Mouse (Mus musculus) MEL (cell line): Measurements from ENCODE around the gene Iqck. TPM values are rescaled to one million over a fixed set of nuclear protein-coding genes. Genes with fewer than 3 reads are reported as not detected.

Experiments
- DNase-seq: peaks from one replicate; pipeline ENCODE4 v3.0.0; 2011; ENCODE audit warnings: low read depth, low spot score
- H3K27ac ChIP-seq: 2 replicates; pipeline ENCODE4 v1.5.1; 2012; ENCODE audit warnings: low read depth, mild to moderate bottlenecking, control low read depth, low read length, moderate library complexity; ENCODE audit not compliant: control insufficient read depth
- H3K27me3 ChIP-seq, 2 experiments: fragments of 150-350 bp in 1 of 2; sonication (generic) in 1 of 2; 2 replicates each; pipeline ENCODE4 v1.6.1; 2012; ENCODE audit warnings: low read length in 2 of 2, mild to moderate bottlenecking in 2 of 2, improper control_type of control experiment in 1 of 2, moderate library complexity in 1 of 2; ENCODE audit not compliant: insufficient read depth in 2 of 2, control insufficient read depth in 1 of 2
- H3K36me3 ChIP-seq, 2 experiments: 2 replicates each; pipeline ENCODE4 v1.6.1; 2012 to 2014; ENCODE audit warnings: low read length in 2 of 2, improper control_type of control experiment in 1 of 2, inconsistent platforms in 1 of 2, mild to moderate bottlenecking in 1 of 2; ENCODE audit not compliant: insufficient read depth in 2 of 2, control insufficient read depth in 1 of 2
- H3K4me1 ChIP-seq, 2 experiments: fragments of 150-350 bp in 1 of 2; sonication (generic) in 1 of 2; 2 replicates each; pipeline ENCODE4 v1.6.1; 2012; ENCODE audit warnings: low read length in 2 of 2, improper control_type of control experiment in 1 of 2, mild to moderate bottlenecking in 1 of 2; ENCODE audit not compliant: insufficient read depth in 2 of 2, control insufficient read depth in 1 of 2
- H3K4me3 ChIP-seq, 2 experiments: fragments of 150-350 bp in 1 of 2; sonication (generic) in 1 of 2; 2 replicates each; pipeline ENCODE4 v1.5.1; 2012; ENCODE audit warnings: low read depth in 2 of 2, low read length in 2 of 2, mild to moderate bottlenecking in 2 of 2, moderate library complexity in 2 of 2, control low read depth in 1 of 2, improper control_type of control experiment in 1 of 2; ENCODE audit not compliant: control insufficient read depth in 1 of 2, insufficient read depth in 1 of 2
- H3K79me2 ChIP-seq: 2 replicates; pipeline ENCODE4 v1.6.1; 2012; ENCODE audit warnings: mild to moderate bottlenecking, low read length, moderate library complexity; ENCODE audit not compliant: control insufficient read depth, poor library complexity, insufficient read depth
- H3K9ac ChIP-seq: 2 replicates; pipeline ENCODE4 v1.6.1; 2012; ENCODE audit warnings: low read depth, mild to moderate bottlenecking, control low read depth, low read length, moderate library complexity; ENCODE audit not compliant: control insufficient read depth, poor library complexity, severe bottlenecking
- H3K9me3 ChIP-seq: fragments of 150-350 bp; sonication (generic); replicated peaks from 2 replicates; pipeline ENCODE4 v1.6.1; 2012; ENCODE audit warnings: mild to moderate bottlenecking, low read length, improper control_type of control experiment, moderate library complexity; ENCODE audit not compliant: insufficient read depth
- BHLHE40 ChIP-seq: IDR thresholded peaks from 2 replicates; pipeline ENCODE4 v1.6.1; 2012; ENCODE audit warnings: low read depth, mild to moderate bottlenecking, inconsistent platforms, low read length, improper control_type of control experiment, borderline replicate concordance
- CHD1 ChIP-seq: IDR thresholded peaks from 2 replicates; pipeline ENCODE4 v1.6.1; 2012; ENCODE audit warnings: low read depth, mild to moderate bottlenecking, inconsistent platforms, low read length, improper control_type of control experiment
- CTCF ChIP-seq, 3 experiments: IDR thresholded peaks in 2 of 3; conservative IDR thresholded peaks in 1 of 3; 2 replicates each; pipeline ENCODE4 v1.5.1; 2011 to 2012; ENCODE audit warnings: low read length in 3 of 3, low read depth in 2 of 3, mild to moderate bottlenecking in 2 of 3, improper control_type of control experiment in 1 of 3, inconsistent platforms in 1 of 3, mixed read lengths in 1 of 3, moderate library complexity in 1 of 3; ENCODE audit not compliant: control insufficient read depth in 1 of 3, insufficient read depth in 1 of 3, poor library complexity in 1 of 3, severe bottlenecking in 1 of 3
- ELF1 ChIP-seq: IDR thresholded peaks from 2 replicates; pipeline ENCODE4 v1.6.1; 2014; ENCODE audit warnings: low read depth, mild to moderate bottlenecking, inconsistent platforms, low read length, improper control_type of control experiment, moderate library complexity
- EP300 ChIP-seq, 2 experiments: IDR thresholded peaks; 2 replicates each; pipeline ENCODE4 v1.6.1; 2011; ENCODE audit warnings: improper control_type of control experiment in 2 of 2, low read length in 2 of 2, low read depth in 1 of 2, mild to moderate bottlenecking in 1 of 2
- GABPA ChIP-seq: IDR thresholded peaks from 2 replicates; pipeline ENCODE4 v1.6.1; 2012; ENCODE audit warnings: low read depth, mild to moderate bottlenecking, inconsistent platforms, low read length, improper control_type of control experiment, moderate library complexity
- JUND ChIP-seq: IDR thresholded peaks from 2 replicates; pipeline ENCODE4 v1.6.1; 2011; ENCODE audit warnings: low read depth, mild to moderate bottlenecking, improper control_type of control experiment, low read length
- KAT2A ChIP-seq: conservative IDR thresholded peaks from 2 replicates; pipeline ENCODE4 v1.6.1; 2012; ENCODE audit warnings: low read depth, low read length, improper control_type of control experiment, inconsistent platforms
- MAFK ChIP-seq: IDR thresholded peaks from 2 replicates; pipeline ENCODE4 v1.6.1; 2011; ENCODE audit warnings: low read depth, mild to moderate bottlenecking, low read length, improper control_type of control experiment, borderline replicate concordance
- MYB ChIP-seq: IDR thresholded peaks from 2 replicates; pipeline ENCODE4 v1.6.1; 2011; ENCODE audit warnings: mild to moderate bottlenecking, low read depth, low read length, improper control_type of control experiment
- MYC ChIP-seq: IDR thresholded peaks from 2 replicates; pipeline ENCODE4 v1.6.1; 2011; ENCODE audit warnings: low read depth, mild to moderate bottlenecking, low read length, improper control_type of control experiment, moderate library complexity
- NRF1 ChIP-seq: IDR thresholded peaks from 2 replicates; pipeline ENCODE4 v1.6.1; 2014; ENCODE audit warnings: low read depth, mild to moderate bottlenecking, inconsistent platforms, low read length, improper control_type of control experiment, moderate library complexity; ENCODE audit not compliant: poor library complexity, insufficient read depth, severe bottlenecking
- POLR2A ChIP-seq, 2 experiments: IDR thresholded peaks; 2 replicates each; pipeline ENCODE4 v1.6.1; 2011 to 2012; ENCODE audit warnings: low read length in 2 of 2, mild to moderate bottlenecking in 2 of 2, control low read depth in 1 of 2, improper control_type of control experiment in 1 of 2, low read depth in 1 of 2, moderate library complexity in 1 of 2; ENCODE audit not compliant: control insufficient read depth in 1 of 2, insufficient read depth in 1 of 2, poor library complexity in 1 of 2
- POLR2AphosphoS2 ChIP-seq: IDR thresholded peaks from 2 replicates; pipeline ENCODE4 v1.6.1; 2011; ENCODE audit warnings: low read length, improper control_type of control experiment
- POLR2AphosphoS5 ChIP-seq: IDR thresholded peaks from 2 replicates; pipeline ENCODE4 v1.6.1; 2012; ENCODE audit warnings: low read depth, borderline replicate concordance, mild to moderate bottlenecking, inconsistent platforms, low read length, moderate library complexity, mixed read lengths
- RCOR1 ChIP-seq: IDR thresholded peaks from 2 replicates; pipeline ENCODE4 v1.6.1; 2012; ENCODE audit warnings: low read depth, mild to moderate bottlenecking, inconsistent platforms, low read length, improper control_type of control experiment
- SIN3A ChIP-seq: IDR thresholded peaks from 2 replicates; pipeline ENCODE4 v1.6.1; 2012; ENCODE audit warnings: low read length, improper control_type of control experiment, inconsistent platforms
- SMC3 ChIP-seq: IDR thresholded peaks from 2 replicates; pipeline ENCODE4 v1.6.1; 2011; ENCODE audit warnings: low read depth, low read length, improper control_type of control experiment
- TAL1 ChIP-seq: IDR thresholded peaks from 2 replicates; pipeline ENCODE4 v1.6.1; 2012; ENCODE audit warnings: mild to moderate bottlenecking, inconsistent platforms, low read length, moderate library complexity, mixed read lengths
- TBP ChIP-seq: IDR thresholded peaks from 2 replicates; pipeline ENCODE4 v1.8.0; 2011; ENCODE audit warnings: low read depth, low read length, improper control_type of control experiment
- TCF12 ChIP-seq: IDR thresholded peaks from 2 replicates; pipeline ENCODE4 v1.6.1; 2014; ENCODE audit warnings: low read depth, mild to moderate bottlenecking, inconsistent platforms, low read length, improper control_type of control experiment, moderate library complexity
- UBTF ChIP-seq: IDR thresholded peaks from 2 replicates; pipeline ENCODE4 v1.6.1; 2012; ENCODE audit warnings: low read depth, mild to moderate bottlenecking, inconsistent platforms, low read length, improper control_type of control experiment, moderate library complexity, borderline replicate concordance; ENCODE audit not compliant: insufficient read depth
- USF1 ChIP-seq: IDR thresholded peaks from 2 replicates; pipeline ENCODE4 v1.6.1; 2014; ENCODE audit warnings: low read depth, mild to moderate bottlenecking, inconsistent platforms, low read length, improper control_type of control experiment, moderate library complexity
- USF2 ChIP-seq, 2 experiments: IDR thresholded peaks; 2 replicates each; pipeline ENCODE4 v1.6.1; 2011 to 2012; ENCODE audit warnings: improper control_type of control experiment in 2 of 2, low read length in 2 of 2, borderline replicate concordance in 1 of 2, inconsistent platforms in 1 of 2, low read depth in 1 of 2, mild to moderate bottlenecking in 1 of 2; ENCODE audit not compliant: insufficient read depth in 1 of 2
- ZKSCAN1 ChIP-seq: IDR thresholded peaks from 2 replicates; pipeline ENCODE4 v1.6.1; 2012; ENCODE audit warnings: low read depth, mild to moderate bottlenecking, inconsistent platforms, low read length, improper control_type of control experiment, moderate library complexity
- polyA plus RNA-seq, 2 experiments: library from polyadenylated mRNA; stranded (reverse) in 1 of 2; unstranded in 1 of 2; fragments of >175 nt in 1 of 2; fragments of >200 nt in 1 of 2; gene quantifications; 2 replicates each; pipeline versions ENCODE4 v1.2.1 to v1.2.4; 2012; ENCODE audit warnings: low replicate concordance in 2 of 2, low read depth in 1 of 2; ENCODE audit not compliant: insufficient read length in 2 of 2, insufficient read depth in 1 of 2, missing spikeins in 1 of 2
- total RNA-seq: library from RNA; depleted of rRNA; stranded (reverse); fragments of 300-350 nt; gene quantifications from 2 replicates; pipeline ENCODE4 v1.2.3, GENCODE M21; 2012

Gene Iqck
- total and polyA plus RNA-seq, 3 experiments = 0.39 to 0.40 TPM; not detected in 1

DNA sequence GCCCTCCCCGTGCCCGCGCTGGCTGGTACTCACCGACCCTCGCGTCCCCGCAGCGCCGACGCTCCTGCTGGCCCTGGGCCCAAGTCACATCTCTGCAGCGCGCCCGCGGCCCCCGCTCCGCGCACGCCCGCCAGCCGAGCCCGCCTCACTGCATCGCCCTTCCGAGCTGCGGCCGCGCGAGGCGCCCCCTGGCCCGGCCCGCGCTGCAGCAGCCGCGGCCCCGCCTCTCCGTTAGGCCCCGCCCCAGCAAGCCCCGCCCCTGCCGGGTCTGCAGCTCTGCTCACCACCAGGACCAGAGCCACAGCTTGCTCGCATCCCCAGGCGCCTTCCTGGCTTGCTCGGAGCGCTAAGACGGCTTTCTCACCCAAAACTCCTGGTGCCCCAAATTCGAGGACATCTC lies 139.5 kb downstream of the Iqck start, which contains the start of gene Gprc5b:
Gene Gprc5b, minus strand, starts transcription at position 205 of the 400 bp plus-strand sequence.
- Histone ChIP-seq H3K9me3 (no peaks in the 10 kb centered on the region), H3K27ac (no peak within 1 kb of the TSS), H3K79me2 (no peaks in the 10 kb centered on the region), H3K36me3 (no peaks in the 10 kb centered on the region), H3K4me1 (no peaks in the 10 kb centered on the region), H3K9ac (no peak within 1 kb of the TSS), H3K4me3 (no peak within 1 kb of the TSS), H3K27me3 (no peaks in the 10 kb centered on the region)
- no peak for TF ChIP-seq KAT2A
- no peak for TF ChIP-seq TBP
- TF ChIP-seq SMC3 = no peak
- no peak for TF ChIP-seq GABPA
- no peak for TF ChIP-seq MYB
- TF ChIP-seq USF1 = no peak
- TF ChIP-seq ELF1 = no peak
- no peak for TF ChIP-seq POLR2AphosphoS5
- TF ChIP-seq TAL1 = no peak
- no peak for TF ChIP-seq MAFK
- TF ChIP-seq JUND = no peak
- TF ChIP-seq USF2 (IDR thresholded peaks at IDR 0.05; ENCODE audit: borderline replicate concordance in 1 of 2, insufficient read depth in 1 of 2, low read depth in 1 of 2, low read length in 2 of 2) = no peak
- no peak for TF ChIP-seq POLR2A (IDR thresholded peaks at IDR 0.05; ENCODE audit: control insufficient read depth in 1 of 2, insufficient read depth in 1 of 2, low read depth in 1 of 2, low read length in 2 of 2, poor library complexity in 1 of 2)
- TF ChIP-seq POLR2AphosphoS2 = no peak
- TF ChIP-seq EP300 (IDR thresholded peaks at IDR 0.05; ENCODE audit: low read depth in 1 of 2, low read length in 2 of 2) = no peak
- TF ChIP-seq MYC = no peak
- TF ChIP-seq TCF12 = no peak
- TF ChIP-seq NRF1 = no peak
- no peak for TF ChIP-seq CHD1
- no peak for DNase-seq

DNA sequence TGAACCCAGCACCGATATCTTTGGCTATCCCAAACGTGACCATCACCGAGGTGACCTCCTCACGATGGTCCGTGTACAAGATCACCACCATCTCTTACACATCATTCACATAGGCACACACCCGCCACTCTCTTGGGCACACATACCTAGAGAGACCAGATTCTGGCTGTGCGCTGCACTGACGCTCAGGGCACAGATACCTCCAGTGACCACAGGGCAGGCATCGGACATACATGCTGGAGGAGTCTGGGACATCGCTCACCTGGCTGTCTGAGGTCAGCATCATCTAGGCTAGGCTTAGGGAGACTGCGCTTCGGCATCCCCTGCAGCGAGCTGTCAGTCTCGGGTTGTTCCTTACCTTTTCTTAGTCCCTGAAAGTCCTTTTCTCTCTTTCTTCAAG lies 140.1 kb downstream of the Iqck start:
- no peak overlapping the region for H3K27ac ChIP-seq
- no peaks in the 10 kb centered on the region for H3K27me3 ChIP-seq
- H3K9ac ChIP-seq = no peak overlapping the region
- H3K4me3 ChIP-seq = no peak overlapping the region
- H3K79me2 ChIP-seq = no peaks in the 10 kb centered on the region
- no peak for DNase-seq
- no peaks in the 10 kb centered on the region for H3K36me3 ChIP-seq
- no peaks in the 10 kb centered on the region for H3K4me1 ChIP-seq
- TF ChIP-seq KAT2A = no peak
- TF ChIP-seq POLR2A (IDR thresholded peaks at IDR 0.05; ENCODE audit: control insufficient read depth in 1 of 2, insufficient read depth in 1 of 2, low read depth in 1 of 2, low read length in 2 of 2, poor library complexity in 1 of 2) = no peak
- TF ChIP-seq BHLHE40 = no peak
- TF ChIP-seq ZKSCAN1 = no peak
- no peak for TF ChIP-seq RCOR1
- TF ChIP-seq CTCF (IDR thresholded peaks at IDR 0.05 in 2 of 3, conservative IDR thresholded peaks at IDR 0.05 in 1 of 3; ENCODE audit: control insufficient read depth in 1 of 3, insufficient read depth in 1 of 3, low read depth in 2 of 3, low read length in 3 of 3, poor library complexity in 1 of 3, severe bottlenecking in 1 of 3) = no peak
- no peak for TF ChIP-seq USF1
- TF ChIP-seq SIN3A = no peak
- no peak for TF ChIP-seq UBTF
- H3K9me3 ChIP-seq = no peaks in the 10 kb centered on the region
